Mouse (Mus musculus) left cerebral cortex, adult 2 months (tissue): ENCODE data around the gene Eef1akmt2. TPM values are rescaled to one million over a fixed set of nuclear protein-coding genes. Genes with fewer than 3 reads are reported as not detected.

Experiments
- DNase-seq, 2 experiments: peaks; one replicate each; pipeline ENCODE4 v3.0.0; 2021 to 2022; ENCODE audit warnings: low spot score in 2 of 2, mixed read lengths in 1 of 2; ENCODE audit errors: extremely low spot score in 1 of 2
- H3K27ac ChIP-seq: fragments of 200-600 bp; 2 replicates; pipeline ENCODE4 v1.8.1; 2022
- H3K4me3 ChIP-seq: fragments of 200-600 bp; 2 replicates; pipeline ENCODE4 v1.8.1; 2022
- CTCF ChIP-seq: fragments of 200-600 bp; IDR thresholded peaks from 2 replicates; pipeline ENCODE4 v1.8.1; 2022; ENCODE audit warnings: antibody characterized with exemption, mild to moderate bottlenecking, moderate library complexity
- intact Hi-C: fragments of 180-260 bp; cut with DNase I; formaldehyde crosslinking; loops from one replicate; pipeline ENCODE4 v1.15.1; 2025
- total RNA-seq, 2 experiments: library from RNA; stranded (reverse); gene quantifications; 2 replicates each; pipeline ENCODE4 v1.2.3; 2021

Eef1akmt2 gene
- total RNA-seq, 2 experiments from 2014 or later = 33.2 to 33.8 TPM

- intact Hi-C loops = no loop called here
- no peak overlapping the region for H3K27ac ChIP-seq
- DNase-seq = no peak
- no peak overlapping the region for H3K4me3 ChIP-seq
- no peak for TF ChIP-seq CTCF
Measured at GRCm38 (mm10) chr7:132816528-132816927, 35.9 kb downstream of the Eef1akmt2 start.

DNA sequence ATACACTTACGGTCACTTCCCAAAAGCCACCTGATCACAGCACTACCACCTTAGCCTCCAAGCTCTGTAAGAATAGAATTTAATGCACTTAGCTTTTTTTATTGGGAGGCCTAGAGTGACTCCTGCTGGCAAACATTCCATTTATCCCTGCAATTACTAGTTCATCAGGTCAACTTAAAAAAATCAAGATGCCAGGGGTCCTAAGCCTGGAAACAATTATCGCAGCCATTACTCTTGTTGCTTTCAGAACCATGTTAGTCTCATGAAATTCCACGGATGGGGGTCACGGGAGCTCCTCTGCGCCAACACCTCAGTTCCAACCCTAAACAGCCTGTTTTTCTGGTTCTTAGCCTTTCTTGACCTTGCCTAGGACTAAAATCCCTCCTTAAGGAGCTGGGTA lies 37.4 kb downstream of the Eef1akmt2 start:
- intact Hi-C loops = no loop called here
- no peak for DNase-seq
- no peak overlapping the region for H3K27ac ChIP-seq
- H3K4me3 ChIP-seq = no peak overlapping the region
- no peak; the same call in 1 of the 2 replicates for TF ChIP-seq CTCF

DNA sequence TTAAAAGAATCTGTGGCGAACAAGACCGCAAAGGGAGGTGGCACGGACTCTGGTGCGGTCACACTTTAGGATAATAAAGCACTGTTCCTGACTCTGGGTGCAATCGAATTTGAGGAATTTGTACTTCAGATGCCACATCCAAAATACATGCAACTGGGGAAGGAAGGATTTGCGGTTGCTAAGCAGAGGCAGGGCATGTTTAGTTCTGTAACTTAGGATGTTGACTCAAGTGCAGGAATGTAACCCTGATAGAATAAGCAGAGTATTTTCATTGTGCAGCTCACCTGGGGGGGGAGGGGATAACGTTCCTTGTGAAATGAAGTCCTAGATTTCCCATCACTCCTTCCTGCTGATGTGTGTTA lies 38.4 kb downstream of the Eef1akmt2 start:
- intact Hi-C loops = loop anchor here (5.0 kb wide), 3 partner anchors 38 to 308 kb away; partner anchors contain the start of genes Ctbp2, Eef1akmt2, Fgfr2 and Oat
- no peak for DNase-seq
- TF ChIP-seq CTCF = no peak
- H3K4me3 ChIP-seq = peak overlapping the region; percentile 88
- H3K27ac ChIP-seq = peak overlapping the region; percentile 90

DNA sequence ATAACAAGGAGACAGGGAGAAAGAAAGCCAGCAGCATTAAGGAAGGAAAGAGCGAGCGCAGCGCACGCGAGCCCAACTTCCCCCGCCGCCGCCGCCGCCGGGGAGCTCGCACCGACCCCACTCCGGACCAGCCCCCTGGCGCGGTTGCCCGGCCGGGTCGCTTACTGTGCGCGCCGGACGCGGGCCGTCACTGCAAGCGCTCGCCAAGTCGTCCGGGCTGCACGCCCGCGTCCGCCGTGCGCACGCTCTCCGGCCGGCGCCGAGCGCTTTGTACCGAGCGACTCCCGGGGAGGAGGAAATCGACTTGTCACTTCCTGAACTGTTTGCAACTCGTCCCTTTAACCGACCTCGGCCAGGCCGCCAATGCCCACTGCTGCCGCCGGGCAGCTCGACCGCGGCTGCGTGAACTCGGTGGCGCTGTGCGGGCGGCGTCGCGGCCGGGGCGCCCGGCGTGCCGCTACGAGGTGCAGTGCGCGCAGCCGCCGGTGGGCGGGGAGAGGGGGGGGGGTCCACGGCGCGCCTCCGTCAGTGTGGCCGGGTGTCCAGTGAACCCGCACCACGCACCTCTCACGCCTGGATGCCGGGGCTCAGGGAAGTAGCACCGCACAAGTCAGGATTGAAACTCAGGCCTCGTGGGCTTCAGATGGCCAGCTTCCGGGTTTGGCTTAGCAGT lies 38.9 kb downstream of the Eef1akmt2 start, which contains the start of gene Fam53b:
Fam53b (minus strand) TSS at position 471 of the 673 bp plus-strand sequence.
- peak within 1 kb of the TSS; percentile 88 for H3K4me3 ChIP-seq
- peak within 1 kb of the TSS; percentile 90 for H3K27ac ChIP-seq
- peak; percentile 75 to 80 for DNase-seq
- TF ChIP-seq CTCF = peak; percentile 44
- intact Hi-C loops = loop anchor here (2.0 to 5.0 kb wide), 4 partner anchors 39 to 309 kb away; partner anchors contain the start of genes Ctbp2, Eef1akmt2, Fgfr2 and Oat

DNA sequence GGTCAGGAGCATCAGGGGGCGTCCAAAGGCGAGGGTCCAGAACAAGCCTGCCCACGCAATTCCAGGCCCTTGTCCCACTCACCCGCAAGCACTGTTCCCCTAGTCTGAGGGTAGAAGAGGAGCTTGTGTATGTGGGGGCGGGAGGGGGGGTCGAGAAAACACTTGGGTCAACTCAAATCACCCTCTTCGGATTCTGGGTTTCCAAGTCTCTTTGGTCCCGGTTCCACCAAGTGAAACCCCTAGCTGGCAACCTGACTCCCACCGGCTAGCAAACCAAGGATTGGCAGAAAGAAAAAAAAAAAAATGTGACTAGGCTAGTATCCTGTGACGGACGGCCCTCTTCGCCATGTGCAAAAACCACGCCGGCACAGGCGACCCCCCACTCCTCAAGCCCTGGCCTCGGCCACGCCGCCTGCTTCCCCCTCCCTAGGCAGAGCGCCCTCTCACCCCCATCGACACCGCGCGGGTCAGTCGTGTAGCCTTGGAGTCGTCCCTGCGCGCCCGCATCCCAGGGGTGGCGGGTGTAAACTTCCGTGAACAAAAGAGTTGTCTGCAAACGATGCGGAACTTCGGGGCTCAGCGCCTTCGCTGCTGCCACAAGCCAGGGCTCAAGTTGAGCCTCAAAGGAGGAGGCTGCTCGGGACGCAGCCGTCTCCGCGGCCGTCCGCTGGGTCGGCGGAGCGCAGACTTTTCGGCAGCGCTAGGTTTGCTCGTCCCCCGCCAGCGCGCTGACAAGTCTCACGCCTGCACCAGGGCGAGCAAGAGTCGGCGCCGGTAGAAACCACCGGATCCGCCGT lies 39.7 kb downstream of the Eef1akmt2 start:
- DNase-seq = peak; percentile 43 to 56
- peak overlapping the region; percentile 90 for H3K27ac ChIP-seq
- intact Hi-C loops = loop anchor here (2.0 to 5.0 kb wide), 4 partner anchors 39 to 309 kb away; partner anchors contain the start of genes Ctbp2, Eef1akmt2, Fgfr2 and Oat
- peak overlapping the region; percentile 88 for H3K4me3 ChIP-seq
- TF ChIP-seq CTCF = no peak

GRCm38 (mm10) chr7:132811716-132812618 lies 40.5 kb downstream of the Eef1akmt2 start:
- peak overlapping the region; percentile 88 for H3K4me3 ChIP-seq
- peak overlapping the region; percentile 90 for H3K27ac ChIP-seq
- intact Hi-C loops = loop anchor here (1.0 to 5.0 kb wide), 6 partner anchors 40 to 310 kb away; partner anchors contain the start of genes Ctbp2, Eef1akmt2, Fgfr2 and Oat
- DNase-seq = peak in 1 of 2 experiments; percentile 54
- peak; percentile 12 for TF ChIP-seq CTCF

DNA sequence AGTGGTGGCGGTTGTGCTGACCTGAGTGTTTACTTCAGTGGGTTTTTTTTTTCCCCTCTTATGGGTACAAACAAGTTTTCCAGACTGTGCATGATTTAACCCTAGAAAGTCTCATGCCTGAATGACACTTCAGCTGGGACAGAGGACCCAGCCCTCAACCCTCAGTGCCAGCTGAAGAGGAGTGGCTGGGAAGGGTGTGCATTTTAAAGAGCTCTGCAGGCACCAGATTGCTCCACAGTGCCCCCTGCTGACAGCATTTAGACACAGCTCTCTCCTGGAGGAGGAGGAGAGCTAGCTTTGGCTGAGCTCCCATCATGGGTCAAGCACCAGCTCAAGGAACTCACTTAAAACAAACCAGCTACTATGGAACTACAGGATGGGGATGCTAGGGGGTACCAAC lies 41.6 kb downstream of the Eef1akmt2 start:
- Histone ChIP-seq H3K4me3 (peak overlapping the region; percentile 88), H3K27ac (peak overlapping the region; percentile 90)
- peak; percentile 87 to 92 for DNase-seq
- intact Hi-C loops = loop anchor here (1.0 to 5.0 kb wide), 5 partner anchors 41 to 311 kb away; partner anchors contain the start of genes Ctbp2, Eef1akmt2, Fgfr2 and Oat
- TF ChIP-seq CTCF = peak; percentile 95

DNA sequence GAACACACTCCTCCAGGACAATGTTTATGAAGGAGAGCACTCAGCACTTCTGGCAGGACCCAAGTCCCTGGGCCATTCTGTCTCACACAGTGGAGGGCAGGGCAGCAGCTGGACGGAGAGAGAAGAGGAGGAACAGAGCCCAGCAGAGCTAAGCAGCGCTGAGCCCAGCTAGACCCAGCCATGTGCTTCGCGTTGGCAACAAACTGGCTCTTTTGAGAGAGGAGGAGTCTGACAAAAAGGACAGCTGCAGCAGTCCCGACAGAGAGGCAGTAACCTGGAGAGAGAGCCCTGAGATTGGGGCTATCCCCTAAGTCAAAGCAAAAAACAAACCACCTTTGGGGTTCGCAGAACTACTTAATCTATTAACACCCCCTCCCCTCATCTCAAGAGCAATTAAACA lies 42.1 kb downstream of the Eef1akmt2 start:
- no peak for TF ChIP-seq CTCF
- H3K27ac ChIP-seq = peak overlapping the region; percentile 90
- peak; percentile 58 to 60 for DNase-seq
- H3K4me3 ChIP-seq = peak overlapping the region; percentile 88
- intact Hi-C loops = loop anchor here (2.0 to 5.0 kb wide), 4 partner anchors 42 to 312 kb away; partner anchors contain the start of genes Ctbp2, Eef1akmt2, Fgfr2 and Oat

GRCm38 (mm10) chr7:132809721-132810120 lies 42.8 kb downstream of the Eef1akmt2 start:
- no peak for TF ChIP-seq CTCF
- H3K27ac ChIP-seq = peak overlapping the region; percentile 90
- intact Hi-C loops = loop anchor here (2.0 to 5.0 kb wide), 4 partner anchors 43 to 313 kb away; partner anchors contain the start of genes Ctbp2, Eef1akmt2, Fgfr2 and Oat
- DNase-seq = no peak
- H3K4me3 ChIP-seq = no peak overlapping the region; the same call in 1 of the 2 replicates

DNA sequence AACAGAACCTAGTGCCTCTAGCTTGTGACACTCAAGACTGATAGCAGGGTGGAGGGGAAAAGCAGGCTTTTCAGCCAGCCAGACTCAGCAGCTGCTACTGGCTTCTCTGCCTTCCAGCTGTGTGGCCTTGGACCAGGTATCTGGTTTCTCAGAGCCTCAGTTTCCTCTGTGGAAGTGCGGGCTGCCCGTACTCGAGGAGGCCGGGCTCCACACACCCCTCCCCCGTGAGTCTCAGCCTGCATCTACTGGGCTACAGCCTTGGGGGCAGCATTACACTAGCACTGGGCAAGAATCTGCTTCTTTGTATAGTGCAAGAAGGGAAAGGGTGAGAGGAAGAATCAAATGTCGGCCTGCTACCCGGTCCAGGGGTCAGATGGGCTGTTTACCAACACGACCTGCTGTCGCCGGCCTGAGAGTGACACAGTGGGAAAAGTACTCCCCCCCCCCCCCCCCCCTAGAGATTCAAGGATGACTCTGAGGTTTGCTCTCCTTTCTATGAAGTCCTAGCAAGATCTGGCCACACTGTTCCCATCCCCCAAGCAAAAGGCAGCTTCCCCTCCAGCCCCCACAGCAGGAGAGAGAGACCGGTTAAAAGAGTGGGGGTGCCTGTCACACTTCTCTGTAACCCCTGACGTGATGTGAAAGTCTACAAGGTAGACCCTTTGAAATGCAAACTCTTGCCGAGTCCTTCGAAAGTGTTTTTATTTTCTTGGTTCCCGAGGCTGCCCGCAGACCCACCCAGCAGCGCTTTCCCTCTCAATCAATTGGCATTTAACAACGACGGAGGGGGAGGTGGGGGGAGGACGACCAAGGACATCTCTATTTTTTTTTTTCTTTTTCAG lies 43.4 kb downstream of the Eef1akmt2 start:
- intact Hi-C loops = no loop called here
- Histone ChIP-seq H3K4me3 (peak overlapping the region; percentile 9; the same call in 1 of the 2 replicates), H3K27ac (peak overlapping the region; percentile 90)
- no peak for TF ChIP-seq CTCF
- DNase-seq = peak in 1 of 2 experiments; percentile 44
